ENCODE assay signal across 12 mouse cellular contexts in genomic region chr14:64533591-64534151, GRCm38 (mm10).
DNase-seq lines count a peak whose midpoint lies in the region; ATAC-seq lines count a peak whose summit lies in the region.
"Had no signal": no experiment of that assay in that cellular context is flagged by ENCODE, and none has a peak within 500 bp of the region (broad histone marks: within the 10 kb centered on the region; RNA-seq: fewer than 3 reads in every experiment).

No protein-coding gene starts in this region.

- H3K36me3 ChIP-seq in hindbrain, embryonic 13.5 days: no peaks in the 10 kb centered on the region
- H3K36me3 ChIP-seq in midbrain, embryonic 16.5 days (ENCODE audit: control insufficient read depth, insufficient read depth, low read length): no peaks in the 10 kb centered on the region
- H3K36me3 ChIP-seq: G1E; lung, embryonic 15.5 days had no signal

- no peak overlapping the region for H3K4me3 ChIP-seq in hindbrain, embryonic 13.5 days
- no peak overlapping the region for H3K4me3 ChIP-seq in midbrain, embryonic 16.5 days (ENCODE audit: low read depth, low read length)
- H3K4me3 ChIP-seq: lung, embryonic 15.5 days had no signal

- peak; percentile 27 for DNase-seq in cerebellum, adult 11 months
- DNase-seq in cerebellum, postnatal 10 days: peak; percentile 79 to 81
- DNase-seq in adrenal gland, postnatal 10 days: no peak
- DNase-seq in lung, adult 18-20 months: no peak
- DNase-seq: adrenal gland, postnatal 36 days; heart, postnatal 4 days; thymus, adult 18-20 months had no signal

- no peaks in the 10 kb centered on the region for H3K27me3 ChIP-seq in hindbrain, embryonic 13.5 days
- no peaks in the 10 kb centered on the region for H3K27me3 ChIP-seq in midbrain, embryonic 16.5 days (ENCODE audit: control insufficient read depth, insufficient read depth, low read depth, low read length)
- H3K27me3 ChIP-seq: lung, embryonic 15.5 days had no signal

- peak overlapping the region; percentile 86 for H3K27ac ChIP-seq in hindbrain, embryonic 13.5 days
- H3K27ac ChIP-seq in midbrain, embryonic 16.5 days (ENCODE audit: low read length): peak overlapping the region; percentile 94
- H3K27ac ChIP-seq: lung, embryonic 15.5 days had no signal

- H3K4me2 ChIP-seq in hindbrain, embryonic 13.5 days: no peak overlapping the region
- H3K4me2 ChIP-seq in midbrain, embryonic 16.5 days (ENCODE audit: low read length): peak overlapping the region; percentile 32
- H3K4me2 ChIP-seq: lung, embryonic 15.5 days had no signal

- ATAC-seq in hindbrain, embryonic 13.5 days (ENCODE audit: low FRiP score): peak; percentile 71
- peak; percentile 82 for ATAC-seq in midbrain, embryonic 16.5 days
- ATAC-seq in megakaryocyte, adult 5-6 weeks (ENCODE audit: poor library complexity, severe bottlenecking): no peak

- H3K4me1 ChIP-seq in hindbrain, embryonic 13.5 days (replicated peaks): peaks cover 28% of the 10 kb centered on the region
- peaks cover 27% of the 10 kb centered on the region for H3K4me1 ChIP-seq in midbrain, embryonic 16.5 days (ENCODE audit: control insufficient read depth, insufficient read depth, low read length)
- H3K4me1 ChIP-seq: lung, embryonic 15.5 days had no signal

- WGBS in hindbrain, embryonic 13.5 days: 14% methylated on average over 7 of the region's 7 CpGs
- WGBS in midbrain, embryonic 16.5 days: 5% methylated on average over 7 of the region's 7 CpGs

- H3K9me3 ChIP-seq in hindbrain, embryonic 13.5 days: no peaks in the 10 kb centered on the region
- no peaks in the 10 kb centered on the region for H3K9me3 ChIP-seq in midbrain, embryonic 16.5 days (replicated peaks; ENCODE audit: control insufficient read depth, low read length, poor library complexity, severe bottlenecking)
- H3K9me3 ChIP-seq: G1E; lung, embryonic 15.5 days had no signal

- peak overlapping the region; percentile 36 for H3K9ac ChIP-seq in hindbrain, embryonic 13.5 days
- H3K9ac ChIP-seq in midbrain, embryonic 16.5 days (ENCODE audit: low read depth, low read length): 0 out of 2 replicates have a peak overlapping the region, but pooled peaks have one; percentile 10
- H3K9ac ChIP-seq: lung, embryonic 15.5 days had no signal

Comparison
In these comparisons a context has a peak if more than half of its experiments do, and no peak if none do; other contexts are left out.
1. DNase-seq: peak in cerebellum, adult 11 months (single experiment) and cerebellum, postnatal 10 days (2 of 2); none in adrenal gland, postnatal 10 days (single experiment) and lung, adult 18-20 months (0 of 2).